Mouse (Mus musculus): ENCODE results near the gene Gm12800. TPM values are rescaled to one million over a fixed set of nuclear protein-coding genes. Genes with fewer than 3 reads are reported as not detected.

Gene Gm12800
- polyA plus RNA-seq, 1 experiment from 2014 or later: not detected

Other genes starting within 250 kb of the Gm12800 start
- 3.0 and 3.7 TPM in 2 replicates for gene Lepr, start 191.7 kb upstream of the Gm12800 start, polyA plus RNA-seq (2014; fragmentation: Nextera tagmentation; extraction: Ambion mirVana)
- not detected in 2 replicates for gene B020004J07Rik, start 65.1 kb upstream of the Gm12800 start, polyA plus RNA-seq (2014; fragmentation: Nextera tagmentation; extraction: Ambion mirVana)
- not detected in 2 replicates for gene C130073F10Rik, start 15.3 kb upstream of the Gm12800 start, polyA plus RNA-seq (2014; fragmentation: Nextera tagmentation; extraction: Ambion mirVana)
- not detected in 2 replicates for gene Gm12794, start 31.3 kb downstream of the Gm12800 start, polyA plus RNA-seq (2014; fragmentation: Nextera tagmentation; extraction: Ambion mirVana)
- not detected in 2 replicates for gene Gm12790, start 71.9 kb downstream of the Gm12800 start, polyA plus RNA-seq (2014; fragmentation: Nextera tagmentation; extraction: Ambion mirVana)
- not detected in 2 replicates for gene Gm12789, start 77.5 kb downstream of the Gm12800 start, polyA plus RNA-seq (2014; fragmentation: Nextera tagmentation; extraction: Ambion mirVana)
- 16.5 and 18.5 TPM in 2 replicates for gene Pde4b, start 178.4 kb downstream of the Gm12800 start, polyA plus RNA-seq (2014; fragmentation: Nextera tagmentation; extraction: Ambion mirVana)